Mouse (Mus musculus) stomach, embryonic 16.5 days (tissue): ENCODE data around the gene Shf. TPM values are rescaled to one million over a fixed set of nuclear protein-coding genes. Genes with fewer than 3 reads are reported as not detected.

ENCODE experiments used
- ATAC-seq: fragments of 200-750 bp; cut with Nextera tagmentation; 2 replicates; pipeline ENCODE4 v1.8.0; 2017; ENCODE audit warnings: moderate number of reproducible peaks, moderate TSS enrichment; ENCODE audit not compliant: insufficient read depth, low FRiP score
- H3K27ac ChIP-seq: fragments of 300-500 bp; sonication (generic); 2 replicates; pipeline ENCODE4 v1.5.1; 2014; ENCODE audit warnings: low read length
- H3K27me3 ChIP-seq: fragments of 300-500 bp; sonication (generic); 2 replicates; pipeline ENCODE4 v1.6.1; 2014; ENCODE audit warnings: low read length, control low read depth, mixed read lengths; ENCODE audit not compliant: control insufficient read depth, insufficient read depth
- H3K36me3 ChIP-seq: fragments of 300-500 bp; sonication (generic); 2 replicates; pipeline ENCODE4 v1.6.1; 2014; ENCODE audit warnings: low read length; ENCODE audit not compliant: control insufficient read depth, insufficient read depth
- H3K4me1 ChIP-seq: fragments of 300-500 bp; sonication (generic); 2 replicates; pipeline ENCODE4 v1.6.1; 2014; ENCODE audit warnings: low read length, control low read depth, mixed read lengths; ENCODE audit not compliant: control insufficient read depth, insufficient read depth
- H3K4me2 ChIP-seq: fragments of 300-500 bp; sonication (generic); 2 replicates; pipeline ENCODE4 v1.6.1; 2014; ENCODE audit warnings: low read depth, low read length, mixed read lengths
- H3K4me3 ChIP-seq: fragments of 300-500 bp; sonication (generic); replicated peaks from 2 replicates; pipeline ENCODE4 v1.5.1; 2014; ENCODE audit warnings: mild to moderate bottlenecking, low read length
- H3K9ac ChIP-seq: fragments of 300-500 bp; sonication (generic); 2 replicates; pipeline ENCODE4 v1.6.1; 2014; ENCODE audit warnings: low read length
- H3K9me3 ChIP-seq: fragments of 300-500 bp; sonication (generic); replicated peaks from 2 replicates; pipeline ENCODE4 v1.6.1; 2016; ENCODE audit warnings: low read length, control low read depth; ENCODE audit not compliant: control insufficient read depth
- WGBS: fragments of 180-500 bp; shearing (Covaris S2); extraction: QIAGEN DNeasy Blood & Tissue Kit; methylation state at CpG from one replicate; pipeline ENCODE4 v1.1.7; 2014; 5-methylcytosine and 5-hydroxymethylcytosine counted together
- polyA plus RNA-seq: library from polyadenylated mRNA; unstranded; fragments of >200 nt; fragmentation: Nextera tagmentation; extraction: Ambion mirVana; gene quantifications from 2 replicates; pipeline ENCODE4 v1.2.1, GENCODE M21; 2015

The Shf gene
- polyA plus RNA-seq, 1 experiment from 2014 or later, result 2.5 TPM

DNA sequence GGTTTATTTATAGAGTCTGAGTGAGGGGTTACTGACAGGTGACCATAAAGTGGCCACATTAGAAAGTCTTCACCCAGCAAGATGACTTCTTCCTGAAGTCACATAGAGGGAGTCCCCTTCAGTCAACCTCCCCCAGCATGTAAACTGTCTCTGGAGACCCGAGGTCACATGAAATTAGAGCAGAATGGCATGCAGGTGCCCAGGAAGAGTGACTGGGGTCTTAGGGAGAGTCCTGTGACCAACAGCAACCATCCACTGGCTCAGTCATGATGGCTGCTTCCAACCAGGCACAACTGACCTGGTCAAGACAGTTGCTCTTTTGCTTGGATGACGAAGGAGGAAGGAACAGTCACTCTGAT lies 10.3 kb upstream of the Shf start:
- ATAC-seq, result no peak
- no peaks in the 10 kb centered on the region for H3K27me3 ChIP-seq
- H3K4me3 ChIP-seq, result no peak overlapping the region
- H3K4me1 ChIP-seq, result peaks cover 4% of the 10 kb centered on the region; the same call in 1 of the 2 replicates
- no peaks in the 10 kb centered on the region for H3K36me3 ChIP-seq
- 48% methylated on average over 2 of the region's 2 CpGs for WGBS
- no peak overlapping the region for H3K27ac ChIP-seq
- H3K9me3 ChIP-seq, result no peaks in the 10 kb centered on the region
- H3K4me2 ChIP-seq, result no peak overlapping the region
- H3K9ac ChIP-seq, result no peak overlapping the region

- H3K4me2 ChIP-seq, result peak overlapping the region; percentile 51
- peak overlapping the region; percentile 62 for H3K4me3 ChIP-seq
- ATAC-seq, result no peak
- no peaks in the 10 kb centered on the region for H3K36me3 ChIP-seq
- peak overlapping the region; percentile 52; the same call in 1 of the 2 replicates for H3K27ac ChIP-seq
- H3K4me1 ChIP-seq, result peaks cover 4% of the 10 kb centered on the region; the same call in 1 of the 2 replicates
- WGBS, result 19% methylated on average over 8 of the region's 8 CpGs
- no peaks in the 10 kb centered on the region for H3K27me3 ChIP-seq
- H3K9ac ChIP-seq, result peak overlapping the region; percentile 46; the same call in 1 of the 2 replicates
- H3K9me3 ChIP-seq, result no peaks in the 10 kb centered on the region
These were observed 9.7 kb upstream of the Shf start for GRCm38 (mm10) chr2:122378421-122379291.

GRCm38 (mm10) chr2:122377751-122378246 lies 8.8 kb upstream of the Shf start:
- ATAC-seq, result peak; percentile 82
- Histone ChIP-seq H3K27ac (peak overlapping the region; percentile 82), H3K9me3 (no peaks in the 10 kb centered on the region), H3K27me3 (no peaks in the 10 kb centered on the region), H3K4me2 (peak overlapping the region; percentile 51), H3K4me1 (peaks cover 4% of the 10 kb centered on the region; the same call in 1 of the 2 replicates), H3K36me3 (no peaks in the 10 kb centered on the region), H3K9ac (peak overlapping the region; percentile 76), H3K4me3 (peak overlapping the region; percentile 62)
- WGBS, result under 1% methylated on average over 26 of the region's 26 CpGs

DNA sequence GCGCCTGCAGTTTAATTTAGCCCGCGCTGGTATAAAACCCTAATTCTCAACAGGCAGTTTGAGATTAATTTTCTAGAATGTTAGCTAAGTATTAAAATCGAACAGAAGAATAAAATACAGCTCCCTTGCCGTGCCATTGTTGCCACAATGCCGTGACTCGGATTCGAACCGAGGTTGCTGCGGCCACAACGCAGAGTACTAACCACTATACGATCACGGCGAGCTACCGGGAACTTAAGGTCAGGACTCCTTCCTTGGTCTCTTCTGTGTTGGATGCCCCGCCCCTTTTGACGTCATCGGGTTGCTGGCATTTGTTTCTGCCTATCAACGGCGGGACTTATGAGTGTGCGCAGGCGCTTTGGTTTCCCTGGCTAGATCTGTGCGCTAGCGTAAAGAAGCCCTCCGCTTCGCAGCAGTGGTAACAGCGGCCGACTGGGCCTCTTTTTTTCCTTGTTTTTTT lies 8.3 kb upstream of the Shf start:
- peak overlapping the region; percentile 51 for H3K4me2 ChIP-seq
- H3K4me3 ChIP-seq, result peak overlapping the region; percentile 62
- no peaks in the 10 kb centered on the region for H3K27me3 ChIP-seq
- peak overlapping the region; percentile 76 for H3K9ac ChIP-seq
- ATAC-seq, result peak; percentile 90
- H3K36me3 ChIP-seq, result no peaks in the 10 kb centered on the region
- under 1% methylated on average over 28 of the region's 28 CpGs for WGBS
- peak overlapping the region; percentile 82 for H3K27ac ChIP-seq
- peaks cover 4% of the 10 kb centered on the region; the same call in 1 of the 2 replicates for H3K4me1 ChIP-seq
- H3K9me3 ChIP-seq, result no peaks in the 10 kb centered on the region

DNA sequence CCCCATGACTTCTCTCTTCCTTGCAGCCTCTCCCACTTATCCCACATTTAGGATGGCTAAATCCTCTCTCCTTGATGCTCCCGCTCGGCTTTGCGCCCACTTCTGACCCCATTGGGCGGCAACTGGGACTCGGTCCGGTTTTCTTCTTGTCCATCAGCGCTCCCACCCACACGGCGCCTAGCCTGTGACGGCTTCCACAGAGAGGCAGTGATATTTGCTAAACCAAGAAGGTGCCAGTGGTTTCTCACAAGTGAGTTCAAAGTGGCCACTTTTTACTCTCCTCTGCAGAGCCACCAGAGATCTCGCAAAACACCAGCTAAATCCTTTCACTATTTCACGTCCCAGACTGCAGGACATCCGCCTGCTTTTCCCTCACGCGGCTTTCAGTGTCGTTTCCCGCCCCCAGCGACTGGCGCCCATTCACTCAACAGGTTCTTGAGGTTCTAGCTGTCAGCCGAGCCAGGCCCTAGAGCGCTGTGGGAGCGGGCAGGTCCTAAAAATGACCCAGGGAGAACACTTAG lies 7.1 kb upstream of the Shf start:
- no peaks in the 10 kb centered on the region for H3K36me3 ChIP-seq
- H3K9me3 ChIP-seq, result no peaks in the 10 kb centered on the region
- H3K9ac ChIP-seq, result peak overlapping the region; percentile 82
- peaks cover 4% of the 10 kb centered on the region; the same call in 1 of the 2 replicates for H3K4me1 ChIP-seq
- ATAC-seq, result no peak
- no peaks in the 10 kb centered on the region for H3K27me3 ChIP-seq
- peak overlapping the region; percentile 94 for H3K27ac ChIP-seq
- peak overlapping the region; percentile 90 for H3K4me3 ChIP-seq
- under 1% methylated on average over 22 of the region's 22 CpGs for WGBS
- peak overlapping the region; percentile 86 for H3K4me2 ChIP-seq

- Histone ChIP-seq H3K4me1 (peaks cover 4% of the 10 kb centered on the region; the same call in 1 of the 2 replicates), H3K27ac (peak overlapping the region; percentile 94), H3K4me2 (peak overlapping the region; percentile 86), H3K9ac (peak overlapping the region; percentile 82), H3K9me3 (no peaks in the 10 kb centered on the region), H3K27me3 (no peaks in the 10 kb centered on the region), H3K36me3 (no peaks in the 10 kb centered on the region), H3K4me3 (peak overlapping the region; percentile 90)
- WGBS, result 1% methylated on average over 32 of the region's 32 CpGs
- ATAC-seq, result peak; percentile 90
These were observed 6.5 kb upstream of the Shf start for GRCm38 (mm10) chr2:122375391-122375991.

DNA sequence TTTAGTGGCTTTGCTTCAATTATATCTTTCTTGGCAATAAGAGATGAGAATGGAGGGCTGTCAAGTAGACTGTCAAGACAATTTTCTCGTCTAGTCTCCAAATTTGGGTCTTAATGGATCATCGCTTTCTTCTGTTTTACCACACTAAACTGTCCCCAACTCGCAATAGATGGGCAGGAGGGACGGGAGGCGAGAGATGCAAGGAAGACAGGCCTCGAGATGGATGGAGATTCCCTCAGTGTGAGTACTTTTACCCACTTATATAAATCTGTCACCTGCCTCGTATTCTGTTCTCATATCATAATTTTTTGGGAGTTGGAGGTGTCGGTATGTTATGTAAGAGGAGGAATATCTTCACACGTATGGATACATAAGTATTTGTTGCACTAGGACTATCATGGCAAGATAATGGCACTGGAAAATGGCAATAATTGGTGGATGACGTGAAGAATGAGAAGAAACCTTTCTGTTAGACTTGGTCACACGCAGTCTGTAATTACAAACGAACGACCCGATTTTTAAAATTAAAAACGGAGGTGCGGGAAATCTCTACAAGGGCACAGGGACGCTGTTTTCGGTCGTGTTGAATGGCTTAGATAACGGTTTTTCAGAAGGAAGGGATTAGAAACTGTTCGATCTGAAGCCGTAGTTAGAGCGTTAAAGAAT lies 5.8 kb upstream of the Shf start:
- ATAC-seq, result no peak
- whole genome bisulfite sequencing, result 21% methylated on average over 23 of the region's 23 CpGs
- Histone ChIP-seq H3K36me3 (no peaks in the 10 kb centered on the region), H3K4me2 (peak overlapping the region; percentile 59), H3K4me1 (peaks cover 5% of the 10 kb centered on the region), H3K27me3 (no peaks in the 10 kb centered on the region), H3K27ac (no peak overlapping the region), H3K9me3 (no peaks in the 10 kb centered on the region), H3K9ac (peak overlapping the region; percentile 68), H3K4me3 (peak overlapping the region; percentile 90)

DNA sequence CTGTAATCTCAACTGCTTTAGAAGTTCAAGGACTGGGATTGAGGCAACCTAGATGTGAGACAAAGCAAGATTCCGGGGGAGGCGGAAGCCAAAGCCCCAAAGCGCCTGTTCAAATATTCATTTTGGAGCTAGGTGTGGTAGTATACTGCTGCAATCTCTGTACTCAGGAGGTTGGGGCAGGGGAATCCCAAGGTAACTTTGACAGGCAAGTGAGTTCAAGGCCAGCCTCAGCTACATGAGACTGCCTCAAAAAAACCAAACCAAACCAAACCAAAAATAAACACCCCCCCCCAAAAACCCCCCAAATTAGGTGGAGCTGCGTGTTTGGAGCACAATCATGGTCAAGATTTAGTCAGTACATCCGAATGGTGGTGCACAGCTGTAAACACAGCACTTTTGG lies 5.0 kb upstream of the Shf start:
- H3K27me3 ChIP-seq, result no peaks in the 10 kb centered on the region
- H3K27ac ChIP-seq, result no peak overlapping the region
- WGBS, result 73% methylated on average over 5 of the region's 5 CpGs

More for the DNA sequence above, 5.0 kb upstream of the Shf start:
- ATAC-seq, result no peak
- Histone ChIP-seq H3K9me3 (no peaks in the 10 kb centered on the region), H3K9ac (no peak overlapping the region), H3K4me3 (no peak overlapping the region), H3K36me3 (no peaks in the 10 kb centered on the region), H3K4me2 (no peak overlapping the region), H3K4me1 (peaks cover 11% of the 10 kb centered on the region)
